Mouse (Mus musculus) embryonic facial prominence, embryonic 10.5 days (tissue): ENCODE data around the gene Olfr1371. TPM values are rescaled to one million over a fixed set of nuclear protein-coding genes. Genes with fewer than 3 reads are reported as not detected.
A peak's percentile ranks its signal among the peaks of the same experiment; 100 is the strongest.
"Not testable (repeated sequence)": the region's sequence is repeated elsewhere in the genome, so short reads cannot be mapped to it uniquely, and the experiment has no call there.

Source experiments
- DNase-seq: peaks from one replicate; pipeline ENCODE4 v3.0.0-alpha.2; 2017; ENCODE audit warnings: low spot score
- H3K27ac ChIP-seq: fragments of 300-500 bp; sonication (generic); replicated peaks from 2 replicates; pipeline ENCODE4 v1.5.1; 2016; ENCODE audit warnings: mild to moderate bottlenecking
- H3K27me3 ChIP-seq: fragments of 300-500 bp; sonication (generic); replicated peaks from 2 replicates; pipeline ENCODE4 v1.6.1; 2016; ENCODE audit warnings: low read depth, mild to moderate bottlenecking; ENCODE audit not compliant: poor library complexity, severe bottlenecking
- H3K36me3 ChIP-seq: fragments of 300-500 bp; sonication (generic); replicated peaks from 2 replicates; pipeline ENCODE4 v1.6.1; 2016; ENCODE audit warnings: mild to moderate bottlenecking, moderate library complexity
- H3K4me1 ChIP-seq: fragments of 300-500 bp; sonication (generic); 2 replicates; pipeline ENCODE4 v1.6.1; 2016
- H3K4me3 ChIP-seq: fragments of 300-500 bp; sonication (generic); 2 replicates; pipeline ENCODE4 v1.5.1; 2016; ENCODE audit warnings: mild to moderate bottlenecking, moderate library complexity
- H3K9me3 ChIP-seq: fragments of 300-500 bp; sonication (generic); 2 replicates; pipeline ENCODE4 v1.6.1; 2016; ENCODE audit warnings: mild to moderate bottlenecking
- WGBS: fragments of 180-500 bp; shearing (Covaris S2); methylation state at CpG from one replicate; pipeline ENCODE4 v1.1.7; 2016; 5-methylcytosine and 5-hydroxymethylcytosine counted together
- polyA plus RNA-seq: library from polyadenylated mRNA; unstranded; fragments of >200 nt; fragmentation: Nextera tagmentation; extraction: Ambion mirVana; gene quantifications from 2 replicates; pipeline ENCODE4 v1.2.1, GENCODE M21; 2016

Gene Olfr1371
- polyA plus RNA-seq, 1 experiment from 2014 or later, result not detected

GRCm38 (mm10) chr11:52233906-52234305 is 20.1 kb upstream of the Olfr1371 start:
- Histone ChIP-seq H3K4me1 (peaks cover 26% of the 10 kb centered on the region), H3K27me3 (no peaks in the 10 kb centered on the region), H3K36me3 (peaks cover 42% of the 10 kb centered on the region), H3K27ac (no peak overlapping the region), H3K4me3 (peak overlapping the region; percentile 99), H3K9me3 (no peaks in the 10 kb centered on the region)
- DNase-seq, result no peak
- 93% methylated on average over 1 of the region's 1 CpGs for WGBS

DNA sequence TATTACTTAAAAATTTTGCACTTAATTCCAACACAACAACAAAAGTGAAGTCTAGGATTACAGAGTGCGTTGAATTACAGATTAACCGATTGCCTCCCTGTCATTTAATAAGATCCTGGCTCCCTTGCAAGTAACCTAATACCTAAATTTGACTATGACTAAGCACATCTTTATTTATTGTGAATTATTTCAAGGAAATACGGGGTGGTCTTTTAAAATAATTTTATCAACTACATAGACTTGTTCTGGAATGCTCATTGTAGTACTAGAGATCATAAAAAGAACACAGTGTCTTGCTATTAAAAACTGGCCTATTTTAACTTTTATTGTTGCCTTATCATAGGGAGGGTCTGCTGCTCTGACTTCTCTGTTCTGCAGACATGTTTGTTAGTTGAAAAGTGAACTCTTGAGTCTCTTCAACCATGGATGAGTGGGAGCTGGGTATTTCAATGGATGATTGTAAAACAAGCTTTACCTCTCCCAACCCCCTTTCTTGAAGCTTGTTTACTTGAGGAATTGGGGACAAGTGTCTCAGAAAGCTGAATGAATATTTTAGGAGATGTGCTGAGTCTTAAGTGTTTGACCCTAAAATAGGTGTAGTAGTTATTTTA is 19.4 kb upstream of the Olfr1371 start:
- no peak for DNase-seq
- WGBS, result 33% methylated on average over 3 of the region's 3 CpGs
- Histone ChIP-seq H3K27me3 (no peaks in the 10 kb centered on the region), H3K9me3 (no peaks in the 10 kb centered on the region), H3K4me1 (peaks cover 26% of the 10 kb centered on the region), H3K27ac (no peak overlapping the region), H3K4me3 (peak overlapping the region; percentile 99), H3K36me3 (peaks cover 35% of the 10 kb centered on the region)

DNA sequence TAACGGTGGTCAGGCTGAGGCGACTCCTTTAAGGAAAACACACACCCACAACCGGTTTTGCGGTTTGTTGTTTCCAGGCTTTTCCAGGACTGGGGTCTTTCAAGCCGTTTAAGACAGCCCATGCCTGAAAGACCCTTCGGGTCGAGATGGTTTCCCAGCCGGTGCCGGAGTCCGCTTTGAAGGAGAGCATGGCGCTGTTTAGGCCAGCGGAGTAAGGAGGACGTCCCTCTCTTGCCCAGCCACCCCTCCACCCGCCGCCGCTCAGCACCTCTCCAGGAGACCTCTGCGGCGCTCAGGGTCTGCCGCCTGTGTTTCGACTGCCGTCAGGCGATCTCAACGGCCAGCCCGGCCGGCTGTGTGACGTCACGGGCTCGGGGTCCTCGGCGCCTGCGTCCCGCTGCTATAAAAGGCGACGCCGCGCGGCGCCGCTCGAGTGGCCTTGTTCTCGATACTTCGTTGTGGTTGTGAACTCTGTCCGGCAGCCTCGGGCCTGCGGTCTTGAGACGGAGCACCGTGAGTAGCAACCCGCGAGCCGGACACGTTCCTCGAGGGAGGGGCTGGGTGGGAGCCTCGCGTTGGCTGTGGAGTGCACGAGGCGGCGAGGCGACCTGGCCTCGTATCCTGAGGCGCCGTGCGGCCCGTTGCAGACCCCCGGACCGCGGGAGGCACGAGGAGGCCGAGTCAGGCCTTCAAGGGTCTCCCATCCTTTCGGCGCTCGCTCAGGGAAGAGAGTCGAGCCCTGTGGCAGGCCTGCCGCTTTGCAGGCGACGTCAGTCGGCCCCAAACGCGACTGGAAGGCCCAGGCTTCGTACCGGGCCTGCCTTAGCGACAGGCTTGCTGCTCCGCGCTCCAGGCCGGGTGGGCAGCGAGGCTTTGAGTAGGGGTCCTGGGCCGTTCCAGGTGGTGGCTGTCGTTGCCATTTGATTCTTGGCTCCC is 18.1 kb upstream of the Olfr1371 start, which contains the start of gene Skp1a:
Gene Skp1a (plus strand): TSS at position 390 of the 936 bp plus-strand sequence.
- under 1% methylated on average over 87 of the region's 87 CpGs for WGBS
- peak within 1 kb of the TSS; percentile 99 for H3K4me3 ChIP-seq
- peak; percentile 93 for DNase-seq
- peaks cover 22% of the 10 kb centered on the region for H3K36me3 ChIP-seq
- no peaks in the 10 kb centered on the region for H3K9me3 ChIP-seq
- H3K4me1 ChIP-seq, result peaks cover 32% of the 10 kb centered on the region
- H3K27me3 ChIP-seq, result no peaks in the 10 kb centered on the region
- peak within 1 kb of the TSS; percentile 99 for H3K27ac ChIP-seq

GRCm38 (mm10) chr11:52230694-52231093 is 16.9 kb upstream of the Olfr1371 start:
- no peaks in the 10 kb centered on the region for H3K27me3 ChIP-seq
- H3K36me3 ChIP-seq, result peaks cover 10% of the 10 kb centered on the region
- DNase-seq, result no peak
- no peaks in the 10 kb centered on the region for H3K9me3 ChIP-seq
- peak overlapping the region; percentile 99 for H3K27ac ChIP-seq
- WGBS, result 63% methylated on average over 5 of the region's 5 CpGs
- H3K4me1 ChIP-seq, result peaks cover 32% of the 10 kb centered on the region
- H3K4me3 ChIP-seq, result peak overlapping the region; percentile 99

DNA sequence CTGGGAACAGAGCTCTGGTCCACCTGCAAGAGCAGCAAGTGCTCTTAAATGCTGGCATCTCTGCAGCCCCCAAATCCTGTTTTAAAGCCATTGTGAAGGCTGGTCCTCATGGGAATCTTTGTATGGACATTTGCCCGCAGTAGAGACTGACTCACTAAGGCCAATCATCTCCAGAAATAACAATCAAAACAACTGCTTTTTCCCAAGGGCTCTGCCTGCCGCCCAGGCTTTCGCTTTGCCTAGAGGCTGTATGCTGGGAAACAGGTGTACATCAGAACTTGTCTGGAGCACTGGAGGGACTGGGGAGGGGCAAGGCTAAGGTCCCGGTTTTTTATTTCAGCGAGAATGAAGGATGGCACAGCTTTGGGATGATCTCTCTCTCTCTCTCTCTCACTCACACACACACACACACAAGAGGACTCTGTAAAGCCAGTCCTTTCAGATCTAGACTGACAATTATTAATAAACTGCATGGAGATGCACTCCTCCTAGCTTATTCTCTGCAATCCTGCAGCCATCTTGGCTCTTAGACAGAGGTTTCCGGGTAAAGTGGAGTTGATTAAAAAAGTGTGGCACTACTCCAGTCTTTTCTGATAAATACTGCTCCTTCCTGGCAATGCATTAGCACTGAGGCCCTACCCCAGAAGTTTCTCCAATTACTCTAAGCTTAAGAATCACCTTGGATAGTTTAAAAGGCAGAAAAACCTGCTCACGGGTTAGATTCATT is 15.1 kb upstream of the Olfr1371 start:
- H3K4me1 ChIP-seq, result peaks cover 26% of the 10 kb centered on the region
- 81% methylated on average over 7 of the region's 7 CpGs for WGBS
- no peak for DNase-seq
- H3K9me3 ChIP-seq, result no peaks in the 10 kb centered on the region
- H3K27me3 ChIP-seq, result 0 out of 2 replicates have a peak, but pooled peaks cover 10% of the 10 kb centered on the region
- H3K36me3 ChIP-seq, result no peaks in the 10 kb centered on the region
- no peak overlapping the region for H3K27ac ChIP-seq
- no peak overlapping the region for H3K4me3 ChIP-seq

DNA sequence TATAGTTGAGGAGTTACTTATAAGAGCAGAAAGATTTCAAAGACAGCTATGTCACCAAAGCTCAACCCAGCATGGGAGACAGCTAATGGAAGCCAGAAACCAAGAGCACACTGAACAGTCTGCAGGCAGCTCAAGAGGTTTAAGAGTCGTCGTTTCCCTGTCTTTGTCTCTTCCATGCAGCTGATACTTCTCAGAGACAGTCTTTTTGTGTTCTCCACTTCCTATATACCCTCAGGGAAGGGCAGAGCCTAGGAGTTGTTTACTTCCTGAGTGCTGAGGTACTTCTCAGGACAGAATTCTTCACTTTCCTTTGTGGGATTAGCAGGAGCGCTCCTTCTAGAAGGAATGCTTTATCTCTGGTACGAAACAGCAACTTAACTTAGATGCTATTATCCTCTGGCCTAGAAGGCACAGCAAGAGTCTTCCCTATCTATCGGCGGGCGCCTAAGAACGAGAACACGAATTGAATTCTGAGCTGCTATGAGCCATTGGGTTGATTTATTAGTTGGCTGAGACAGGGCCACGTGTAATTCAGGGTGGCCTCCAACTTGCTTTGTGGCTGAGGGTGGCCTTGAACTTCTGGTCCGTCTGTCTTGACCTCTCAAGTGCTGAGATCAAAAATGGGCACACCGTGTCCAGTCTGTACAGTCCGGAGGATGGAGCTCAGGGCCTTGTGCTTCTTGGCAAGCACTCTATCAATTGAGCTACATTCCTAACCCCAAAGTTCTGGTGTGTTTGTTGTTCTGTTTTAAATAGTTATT is 13.9 kb upstream of the Olfr1371 start:
- H3K4me3 ChIP-seq, result no peak overlapping the region
- 0 out of 2 replicates have a peak, but pooled peaks cover 10% of the 10 kb centered on the region for H3K27me3 ChIP-seq
- whole genome bisulfite sequencing, result 76% methylated on average over 13 of the region's 13 CpGs
- no peak for DNase-seq
- H3K36me3 ChIP-seq, result no peaks in the 10 kb centered on the region
- peaks cover 17% of the 10 kb centered on the region for H3K4me1 ChIP-seq
- H3K9me3 ChIP-seq, result no peaks in the 10 kb centered on the region
- no peak overlapping the region for H3K27ac ChIP-seq

GRCm38 (mm10) chr11:52227053-52227452 is 13.3 kb upstream of the Olfr1371 start:
- Histone ChIP-seq H3K4me1 (peaks cover 17% of the 10 kb centered on the region), H3K4me3 (no peak overlapping the region), H3K9me3 (no peaks in the 10 kb centered on the region), H3K27ac (no peak overlapping the region), H3K36me3 (no peaks in the 10 kb centered on the region), H3K27me3 (0 out of 2 replicates have a peak, but pooled peaks cover 10% of the 10 kb centered on the region)
- 73% methylated on average over 3 of the region's 3 CpGs for WGBS
- no peak for DNase-seq

GRCm38 (mm10) chr11:52225986-52226599 is 12.3 kb upstream of the Olfr1371 start:
- Histone ChIP-seq H3K4me1 (peaks cover 16% of the 10 kb centered on the region), H3K27me3 (0 out of 2 replicates have a peak, but pooled peaks cover 10% of the 10 kb centered on the region), H3K9me3 (no peaks in the 10 kb centered on the region), H3K36me3 (no peaks in the 10 kb centered on the region), H3K4me3 (no peak overlapping the region), H3K27ac (no peak overlapping the region)
- 58% methylated on average over 3 of the region's 3 CpGs for WGBS
- no peak for DNase-seq

DNA sequence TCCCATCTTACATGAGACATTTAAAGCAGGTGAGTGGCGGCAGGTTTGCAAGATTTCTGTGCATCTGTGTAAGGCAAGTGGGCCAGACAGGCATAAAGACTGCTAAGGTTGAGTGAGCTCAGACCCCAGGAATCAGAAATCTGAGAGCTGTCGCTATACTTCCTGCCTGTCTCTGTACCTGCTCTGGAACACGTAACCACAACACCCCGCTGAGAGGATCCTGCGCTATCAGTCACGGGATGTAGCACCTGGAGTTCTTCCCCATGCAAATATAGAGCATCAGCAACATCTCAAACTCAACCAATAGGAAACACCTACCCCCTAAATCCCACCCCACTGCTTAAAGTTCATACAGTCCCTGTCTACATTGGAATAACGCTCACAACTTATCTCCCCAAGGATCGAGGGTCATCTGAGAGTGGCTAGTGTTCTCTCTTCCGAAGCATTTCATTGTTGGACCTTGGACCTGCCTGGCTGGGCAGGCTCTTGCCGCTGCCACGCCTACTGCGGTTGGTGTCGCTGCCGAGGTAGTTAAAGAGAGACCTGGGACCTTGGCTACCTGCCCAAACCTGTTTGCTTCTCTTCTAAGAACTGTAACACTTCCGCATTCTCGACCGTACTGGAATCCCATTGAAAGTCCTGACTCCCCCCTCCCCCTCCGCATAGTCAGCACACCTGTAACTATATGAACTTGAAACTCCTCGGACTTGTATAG is 10.3 kb upstream of the Olfr1371 start:
- Histone ChIP-seq H3K27me3 (0 out of 2 replicates have a peak, but pooled peaks cover 10% of the 10 kb centered on the region), H3K4me1 (0 out of 2 replicates have a peak, but pooled peaks cover 8% of the 10 kb centered on the region), H3K9me3 (no peaks in the 10 kb centered on the region), H3K4me3 (no peak overlapping the region), H3K36me3 (no peaks in the 10 kb centered on the region), H3K27ac (no peak overlapping the region; the same call in 1 of the 2 replicates)
- DNase-seq, result peak; percentile 55
- WGBS, result 14% methylated on average over 19 of the region's 19 CpGs

DNA sequence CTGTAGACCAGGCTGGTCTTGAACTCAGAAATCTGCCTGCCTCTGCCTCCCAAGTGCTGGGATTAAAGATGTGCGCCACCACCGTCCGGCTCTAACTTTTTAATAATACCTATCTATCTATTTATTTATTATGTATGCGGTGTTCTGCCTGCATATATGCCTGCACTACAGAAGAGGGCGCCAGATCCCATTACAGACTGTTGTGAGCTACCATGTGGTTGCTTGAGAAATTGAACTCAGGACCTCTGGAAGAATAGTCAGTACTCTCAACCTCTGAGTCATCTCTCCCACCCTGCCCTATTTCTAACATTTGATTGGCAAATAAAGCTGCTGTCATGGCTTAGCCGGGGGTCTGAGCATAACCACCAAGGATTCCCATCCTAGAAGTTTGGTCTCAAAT is 9.1 kb upstream of the Olfr1371 start:
- DNase-seq, result no peak
- Histone ChIP-seq H3K27me3 (0 out of 2 replicates have a peak, but pooled peaks cover 10% of the 10 kb centered on the region), H3K9me3 (no peaks in the 10 kb centered on the region), H3K4me3 (no peak overlapping the region), H3K27ac (no peak overlapping the region), H3K4me1 (0 out of 2 replicates have a peak, but pooled peaks cover 8% of the 10 kb centered on the region), H3K36me3 (no peaks in the 10 kb centered on the region)
- WGBS, result 74% methylated on average over 6 of the region's 6 CpGs

- 88% methylated on average over 6 of the region's 6 CpGs for WGBS
- H3K27ac ChIP-seq, DNase-seq, H3K9me3 ChIP-seq, H3K4me3 ChIP-seq, H3K36me3 ChIP-seq, H3K4me1 ChIP-seq: not testable (repeated sequence)
- H3K27me3 ChIP-seq, result 0 out of 2 replicates have a peak, but pooled peaks cover 10% of the 10 kb centered on the region
These were observed 8.1 kb upstream of the Olfr1371 start for GRCm38 (mm10) chr11:52221921-52222320.
